Mouse (Mus musculus) testis, adult 2 months (tissue): ENCODE measurements around the gene Cyfip1.

Source experiments
- CTCF ChIP-seq: fragments of 200-500 bp; IDR thresholded peaks from 2 replicates; pipeline ENCODE4 v1.5.1; 2012; ENCODE audit warnings: low read depth, mild to moderate bottlenecking, inconsistent platforms, low read length, moderate library complexity; ENCODE audit not compliant: control insufficient read depth, insufficient read depth, insufficient replicate concordance
- POLR2A ChIP-seq: fragments of 200-500 bp; IDR thresholded peaks from 2 replicates; pipeline ENCODE4 v1.6.1; 2012; ENCODE audit warnings: low read depth, mild to moderate bottlenecking, inconsistent platforms, low read length, moderate library complexity; ENCODE audit not compliant: control insufficient read depth

- TF ChIP-seq CTCF, result no peak
- TF ChIP-seq POLR2A, result no peak
Observed at GRCm38 (mm10) chr7:55859518-55859872, 17.9 kb downstream of the Cyfip1 start.
